Mouse (Mus musculus): Measurements from ENCODE around the gene Ksr1. TPM values are rescaled to one million over a fixed set of nuclear protein-coding genes. Genes with fewer than 3 reads are reported as not detected.
"Not testable (repeated sequence)": the region's sequence is repeated elsewhere in the genome, so short reads cannot be mapped to it uniquely, and the experiment has no call there.

The Ksr1 gene
- total and polyA plus RNA-seq, 2 experiments, result 0.65 to 1.5 TPM

- Histone ChIP-seq H3K9ac (ENCODE audit: low read depth, low read length) (no peak overlapping the region), H3K27me3 (ENCODE audit: control insufficient read depth, insufficient read depth, low read length) (no peaks in the 10 kb centered on the region), H3K36me3 (ENCODE audit: control insufficient read depth, insufficient read depth, low read length) (no peaks in the 10 kb centered on the region), H3K4me3 (ENCODE audit: insufficient read depth, low read depth, low read length) (no peak overlapping the region), H3K27ac (replicated peaks; ENCODE audit: insufficient read depth, low read depth, low read length) (no peak overlapping the region), H3K79me2 (ENCODE audit: control insufficient read depth, insufficient read depth, low read length) (no peaks in the 10 kb centered on the region), H3K4me1 (ENCODE audit: control insufficient read depth, insufficient read depth, low read length) (no peaks in the 10 kb centered on the region)
- DNase-seq (ENCODE audit: extremely low read depth, low read depth, low spot score), result no peak
- TF ChIP-seq CTCF (IDR thresholded peaks at IDR 0.05; ENCODE audit: low read depth, low read length) (no peak), POLR2A (IDR thresholded peaks at IDR 0.05; ENCODE audit: extremely low read depth, insufficient read depth, low read length) (no peak)
- WGBS, result 87% methylated on average over 15 of the region's 15 CpGs
These were observed 131.4 kb downstream of the Ksr1 start for GRCm38 (mm10) chr11:79014602-79015325.

GRCm38 (mm10) chr11:79013806-79014205 is 132.4 kb downstream of the Ksr1 start:
- no peaks in the 10 kb centered on the region for H3K27me3 ChIP-seq (ENCODE audit: control insufficient read depth, insufficient read depth, low read length)
- no peaks in the 10 kb centered on the region for H3K79me2 ChIP-seq (ENCODE audit: control insufficient read depth, insufficient read depth, low read length)
- H3K4me3 ChIP-seq (ENCODE audit: insufficient read depth, low read depth, low read length), result no peak overlapping the region
- TF ChIP-seq CTCF (IDR thresholded peaks at IDR 0.05; ENCODE audit: low read depth, low read length), result no peak
- no peak for TF ChIP-seq POLR2A (IDR thresholded peaks at IDR 0.05; ENCODE audit: extremely low read depth, insufficient read depth, low read length)
- no peaks in the 10 kb centered on the region for H3K36me3 ChIP-seq (ENCODE audit: control insufficient read depth, insufficient read depth, low read length)
- no peaks in the 10 kb centered on the region for H3K4me1 ChIP-seq (ENCODE audit: control insufficient read depth, insufficient read depth, low read length)
- 78% methylated on average over 9 of the region's 9 CpGs for WGBS
- no peak for DNase-seq (ENCODE audit: extremely low read depth, low read depth, low spot score)
- no peak overlapping the region for H3K9ac ChIP-seq (ENCODE audit: low read depth, low read length)
- H3K27ac ChIP-seq (replicated peaks; ENCODE audit: insufficient read depth, low read depth, low read length), result no peak overlapping the region

DNA sequence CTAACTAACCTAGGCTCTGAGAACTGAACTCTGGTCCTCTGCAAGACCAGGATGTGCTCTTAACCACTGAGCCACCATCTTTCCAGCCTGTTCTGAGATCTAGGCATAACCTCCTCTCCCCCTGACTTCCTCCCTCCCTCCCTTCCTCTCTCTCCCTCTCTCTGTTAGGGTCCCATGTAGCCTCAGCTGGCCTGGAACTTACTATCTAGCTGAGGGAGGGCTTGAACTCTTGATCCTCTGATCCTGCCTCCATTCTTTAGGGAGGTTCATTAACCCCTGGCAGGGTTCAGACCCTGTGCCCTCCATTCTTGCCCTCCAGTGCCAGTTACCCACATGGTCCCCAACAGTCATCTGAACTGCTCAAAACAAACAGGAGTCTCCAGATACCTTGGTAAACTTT is 133.2 kb downstream of the Ksr1 start:
- no peak for TF ChIP-seq POLR2A (IDR thresholded peaks at IDR 0.05; ENCODE audit: extremely low read depth, insufficient read depth, low read length)
- TF ChIP-seq CTCF (IDR thresholded peaks at IDR 0.05; ENCODE audit: low read depth, low read length), result no peak
- Histone ChIP-seq H3K27ac (replicated peaks; ENCODE audit: insufficient read depth, low read depth, low read length) (no peak overlapping the region), H3K4me1 (ENCODE audit: control insufficient read depth, insufficient read depth, low read length) (no peaks in the 10 kb centered on the region), H3K79me2 (ENCODE audit: control insufficient read depth, insufficient read depth, low read length) (no peaks in the 10 kb centered on the region), H3K27me3 (ENCODE audit: control insufficient read depth, insufficient read depth, low read length) (no peaks in the 10 kb centered on the region), H3K4me3 (ENCODE audit: insufficient read depth, low read depth, low read length) (no peak overlapping the region), H3K9ac (ENCODE audit: low read depth, low read length) (no peak overlapping the region), H3K36me3 (ENCODE audit: control insufficient read depth, insufficient read depth, low read length) (no peaks in the 10 kb centered on the region)
- DNase-seq (ENCODE audit: extremely low read depth, low read depth, low spot score), result no peak

GRCm38 (mm10) chr11:79012529-79012928 is 133.7 kb downstream of the Ksr1 start:
- Histone ChIP-seq H3K27me3 (ENCODE audit: control insufficient read depth, insufficient read depth, low read length) (no peaks in the 10 kb centered on the region), H3K4me3 (ENCODE audit: insufficient read depth, low read depth, low read length) (no peak overlapping the region), H3K79me2 (ENCODE audit: control insufficient read depth, insufficient read depth, low read length) (no peaks in the 10 kb centered on the region), H3K4me1 (ENCODE audit: control insufficient read depth, insufficient read depth, low read length) (no peaks in the 10 kb centered on the region), H3K27ac (replicated peaks; ENCODE audit: insufficient read depth, low read depth, low read length) (no peak overlapping the region), H3K36me3 (ENCODE audit: control insufficient read depth, insufficient read depth, low read length) (no peaks in the 10 kb centered on the region), H3K9ac (ENCODE audit: low read depth, low read length) (no peak overlapping the region)
- TF ChIP-seq POLR2A (IDR thresholded peaks at IDR 0.05; ENCODE audit: extremely low read depth, insufficient read depth, low read length) (no peak), CTCF (IDR thresholded peaks at IDR 0.05; ENCODE audit: low read depth, low read length) (no peak)
- WGBS, result 94% methylated on average over 2 of the region's 2 CpGs
- DNase-seq (ENCODE audit: extremely low read depth, low read depth, low spot score), result no peak

DNA sequence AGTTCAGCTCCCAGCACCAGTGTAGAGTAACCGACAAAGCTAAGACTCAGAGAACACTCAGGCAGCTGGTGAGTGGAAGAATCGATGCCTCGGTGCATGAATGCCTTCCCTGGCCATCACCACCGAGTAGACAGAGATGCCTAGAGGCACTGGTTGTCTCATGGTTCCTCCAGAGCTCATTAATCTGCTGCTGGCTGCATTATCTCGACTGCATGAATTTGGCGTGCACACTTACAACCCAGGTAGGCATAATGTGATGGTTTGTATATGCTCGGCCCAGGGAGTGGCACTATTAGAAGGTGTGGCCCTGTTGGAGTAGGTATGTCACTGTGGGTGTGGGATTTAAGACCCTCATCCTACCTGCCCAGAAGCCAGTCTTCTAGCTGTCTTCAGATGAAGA is 137.3 kb downstream of the Ksr1 start:
- WGBS, result 90% methylated on average over 7 of the region's 7 CpGs
- Histone ChIP-seq H3K27me3 (ENCODE audit: control insufficient read depth, insufficient read depth, low read length) (no peaks in the 10 kb centered on the region), H3K9ac (ENCODE audit: low read depth, low read length) (no peak overlapping the region), H3K27ac (replicated peaks; ENCODE audit: insufficient read depth, low read depth, low read length) (no peak overlapping the region), H3K4me3 (ENCODE audit: insufficient read depth, low read depth, low read length) (no peak overlapping the region), H3K36me3 (ENCODE audit: control insufficient read depth, insufficient read depth, low read length) (no peaks in the 10 kb centered on the region), H3K4me1 (ENCODE audit: control insufficient read depth, insufficient read depth, low read length) (no peaks in the 10 kb centered on the region), H3K79me2 (ENCODE audit: control insufficient read depth, insufficient read depth, low read length) (no peaks in the 10 kb centered on the region)
- no peak for DNase-seq (ENCODE audit: extremely low read depth, low read depth, low spot score)
- TF ChIP-seq POLR2A (IDR thresholded peaks at IDR 0.05; ENCODE audit: extremely low read depth, insufficient read depth, low read length), result no peak
- TF ChIP-seq CTCF (IDR thresholded peaks at IDR 0.05; ENCODE audit: low read depth, low read length), result no peak

DNA sequence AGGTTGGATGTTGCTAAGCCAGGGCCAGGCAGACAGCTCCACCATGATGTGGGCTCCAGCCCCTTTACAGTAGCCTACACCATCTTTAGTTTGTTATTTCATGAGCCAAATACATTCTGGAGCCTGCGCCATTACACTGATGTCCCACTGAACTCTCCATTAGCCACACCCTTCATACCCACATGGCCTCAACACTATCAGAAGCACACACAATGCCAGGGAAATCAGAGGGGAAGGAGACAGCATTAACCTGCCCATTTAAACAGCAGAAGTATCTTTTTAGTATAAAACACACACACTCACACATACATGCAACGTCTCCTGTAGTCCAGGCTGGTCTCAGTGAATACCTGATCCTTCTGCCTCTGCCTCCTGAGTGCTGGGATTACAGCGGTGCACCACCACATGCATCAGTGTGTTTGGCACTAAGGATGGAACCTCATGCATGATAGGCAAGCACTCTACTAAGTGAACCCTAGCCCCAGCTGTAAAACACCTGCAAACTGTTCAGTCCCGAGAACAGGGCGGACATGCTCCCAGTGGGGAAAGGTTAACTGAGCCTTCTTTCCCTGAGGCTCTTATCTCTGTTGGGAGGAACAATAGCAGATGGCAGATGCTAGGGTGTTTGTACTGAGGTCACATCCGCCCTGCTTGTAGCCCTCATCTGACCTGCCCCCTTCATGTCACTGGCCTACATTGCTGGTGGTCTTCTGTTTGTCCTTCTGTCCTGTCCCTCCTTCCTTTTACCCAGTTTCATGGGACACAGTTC is 138.0 kb downstream of the Ksr1 start:
- H3K27me3 ChIP-seq (ENCODE audit: control insufficient read depth, insufficient read depth, low read length), result no peaks in the 10 kb centered on the region
- no peak for TF ChIP-seq CTCF (IDR thresholded peaks at IDR 0.05; ENCODE audit: low read depth, low read length)
- TF ChIP-seq POLR2A (IDR thresholded peaks at IDR 0.05; ENCODE audit: extremely low read depth, insufficient read depth, low read length), result no peak
- no peaks in the 10 kb centered on the region for H3K79me2 ChIP-seq (ENCODE audit: control insufficient read depth, insufficient read depth, low read length)
- no peak overlapping the region for H3K4me3 ChIP-seq (ENCODE audit: insufficient read depth, low read depth, low read length)
- H3K36me3 ChIP-seq (ENCODE audit: control insufficient read depth, insufficient read depth, low read length), result no peaks in the 10 kb centered on the region
- no peak overlapping the region for H3K27ac ChIP-seq (replicated peaks; ENCODE audit: insufficient read depth, low read depth, low read length)
- DNase-seq (ENCODE audit: extremely low read depth, low read depth, low spot score), result no peak
- H3K4me1 ChIP-seq (ENCODE audit: control insufficient read depth, insufficient read depth, low read length), result no peaks in the 10 kb centered on the region
- no peak overlapping the region for H3K9ac ChIP-seq (ENCODE audit: low read depth, low read length)
- WGBS, result 88% methylated on average over 6 of the region's 6 CpGs

GRCm38 (mm10) chr11:79007356-79007755 is 138.9 kb downstream of the Ksr1 start:
- H3K27me3 ChIP-seq (ENCODE audit: control insufficient read depth, insufficient read depth, low read length); H3K9ac ChIP-seq (ENCODE audit: low read depth, low read length); H3K36me3 ChIP-seq (ENCODE audit: control insufficient read depth, insufficient read depth, low read length); H3K4me3 ChIP-seq (ENCODE audit: insufficient read depth, low read depth, low read length); DNase-seq (ENCODE audit: extremely low read depth, low read depth, low spot score); H3K79me2 ChIP-seq (ENCODE audit: control insufficient read depth, insufficient read depth, low read length); H3K27ac ChIP-seq (replicated peaks; ENCODE audit: insufficient read depth, low read depth, low read length); H3K4me1 ChIP-seq (ENCODE audit: control insufficient read depth, insufficient read depth, low read length): not testable (repeated sequence)
- whole genome bisulfite sequencing, result 85% methylated on average over 3 of the region's 3 CpGs

All from liver, adult 2 months (tissue).